Mouse (Mus musculus): Measurements from ENCODE around the gene B3glct. TPM values are rescaled to one million over a fixed set of nuclear protein-coding genes. Genes with fewer than 3 reads are reported as not detected.

B3glct gene
- 8.4 and 8.8 TPM in 2 replicates for polyA plus RNA-seq (2015; fragmentation: Nextera tagmentation; extraction: Ambion mirVana)

DNA sequence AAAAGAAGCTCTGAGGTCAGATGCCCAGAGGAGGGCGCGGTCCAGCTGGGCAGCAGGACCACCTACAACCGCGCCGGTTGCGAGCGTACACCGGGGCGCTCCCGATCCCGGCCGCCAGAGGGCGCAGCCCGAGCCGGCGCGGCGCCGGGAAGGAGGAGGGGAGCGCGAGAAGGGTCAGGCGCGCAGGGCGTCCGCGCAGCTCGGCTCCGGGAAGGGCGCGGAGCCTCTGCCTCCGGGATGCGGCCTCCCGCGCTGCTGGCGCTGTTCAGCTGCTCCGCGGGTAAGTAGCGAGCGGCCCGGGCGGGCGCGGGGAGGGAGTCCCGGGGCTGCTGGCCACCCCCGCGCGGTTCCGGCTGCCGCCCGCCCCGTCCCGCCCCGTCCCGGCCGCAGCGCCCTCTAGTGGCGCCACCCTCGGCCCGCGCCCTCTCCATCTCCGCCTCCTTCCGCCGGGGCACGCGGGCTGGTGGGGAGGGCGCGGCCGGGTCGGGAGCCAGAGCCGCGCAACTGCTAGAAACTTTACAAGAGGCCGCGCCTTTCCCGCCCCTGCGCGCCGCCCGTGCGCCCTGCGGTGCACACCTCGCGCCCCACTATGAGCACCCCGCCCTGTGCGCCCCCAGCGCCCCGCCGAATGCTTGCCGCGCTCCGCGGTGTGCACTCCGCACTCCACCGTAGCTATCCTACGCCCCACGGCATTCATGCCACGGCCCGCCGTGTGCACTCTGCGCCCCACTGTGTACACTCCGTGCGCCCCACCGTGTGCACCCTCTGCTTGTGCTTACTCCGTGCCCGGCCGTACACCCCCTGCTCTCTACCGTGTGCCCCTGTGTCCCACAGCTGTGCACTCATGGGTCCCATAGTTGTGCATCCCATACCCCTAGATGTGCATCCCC lies at the start of gene B3glct:
Gene B3glct, plus strand, starts transcription at position 131 of the 890 bp plus-strand sequence.

DNA sequence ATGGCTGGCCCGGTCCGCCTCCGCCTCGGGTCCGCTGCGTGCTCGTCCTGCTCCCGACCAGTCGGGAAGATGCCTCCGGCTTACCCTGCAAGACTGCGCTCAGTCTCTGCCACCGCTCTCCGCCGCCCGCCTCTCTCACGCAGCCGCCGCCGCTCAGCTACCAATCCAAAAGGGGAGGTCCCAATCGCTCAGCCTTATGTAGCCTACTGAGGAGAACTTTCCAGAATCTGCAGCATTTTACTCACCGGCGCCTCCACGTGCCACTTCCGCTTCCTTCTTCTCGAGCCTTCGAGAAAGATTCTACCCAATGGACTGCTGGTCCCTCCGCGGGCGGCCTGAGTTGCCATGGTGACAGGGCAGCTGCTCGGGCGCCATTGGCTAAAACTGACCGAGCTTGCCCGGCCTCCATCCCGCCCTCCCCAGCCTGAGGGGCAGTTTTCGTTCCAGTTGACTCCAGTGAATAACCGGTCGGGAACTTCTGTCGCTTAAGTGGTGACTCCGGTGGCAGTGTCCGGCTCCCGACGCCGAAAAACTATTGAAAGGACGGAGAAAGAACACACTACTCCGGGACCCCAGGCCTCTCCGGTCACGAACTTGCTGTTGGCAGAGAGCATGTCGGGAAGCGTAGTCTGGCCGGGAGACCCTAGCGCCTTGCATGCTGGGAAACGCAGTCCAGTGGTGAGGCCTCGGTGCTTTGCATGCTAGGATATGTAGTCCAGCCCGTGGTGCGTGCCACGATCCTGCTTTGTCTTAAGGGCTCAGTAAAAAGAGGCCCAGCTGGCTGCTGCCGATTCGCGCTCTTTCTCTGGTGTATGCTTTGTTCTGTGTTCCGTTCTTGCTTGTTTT lies 41.7 kb upstream of the B3glct start, which contains the start of gene Hsph1:
Gene Hsph1, minus strand, starts transcription at position 302 of the 846 bp plus-strand sequence.

Other genes with a start within 250 kb of the B3glct start
- 0.16 and 0.21 TPM in 2 replicates for gene Tex26, start 238.6 kb upstream of the B3glct start, polyA plus RNA-seq (2015; fragmentation: Nextera tagmentation; extraction: Ambion mirVana)
- 0.16 and 0.29 TPM in 2 replicates for gene Wdr95, start 149.6 kb upstream of the B3glct start, polyA plus RNA-seq (2015; fragmentation: Nextera tagmentation; extraction: Ambion mirVana)
- gene Hsph1, start 41.9 kb upstream of the B3glct start, polyA plus RNA-seq (2015; fragmentation: Nextera tagmentation; extraction: Ambion mirVana): 14.9 and 15.8 TPM in 2 replicates

All from spleen, postnatal 0 days (tissue).